Comparison of ENCODE assay signal across 19 mouse cellular contexts in the genomic region with DNA sequence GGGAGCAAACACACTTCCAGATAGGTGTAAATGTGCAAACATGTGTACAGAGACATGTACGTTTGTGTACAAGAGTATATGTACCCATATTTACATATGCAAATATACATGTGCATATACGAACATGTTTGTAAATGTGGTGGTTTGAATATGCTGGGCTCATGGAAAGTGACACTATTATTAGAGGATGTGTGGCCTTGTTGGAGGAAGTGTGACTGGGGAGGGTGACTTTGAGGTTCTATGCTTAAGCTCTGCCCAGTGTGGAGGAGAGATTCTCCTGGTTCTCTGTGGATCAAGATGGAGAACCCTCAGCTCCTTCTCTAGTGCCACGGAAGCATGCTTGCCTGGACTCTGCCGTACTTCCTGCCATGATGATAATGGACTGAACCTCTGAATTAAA.
"Had no signal": no experiment of that assay in that cellular context is flagged by ENCODE, and none has a peak within 500 bp of the region (broad histone marks: within the 10 kb centered on the region; RNA-seq: fewer than 3 reads in every experiment).

No protein-coding gene starts in this region.

- H3K4me1 ChIP-seq: neural tube, embryonic 13.5 days; neural tube, embryonic 15.5 days; stomach, embryonic 15.5 days had no signal

- H3K9me3 ChIP-seq: midbrain, embryonic 10.5 days; midbrain, embryonic 12.5 days; neural tube, embryonic 13.5 days; neural tube, embryonic 15.5 days; stomach, embryonic 15.5 days had no signal

- DNase-seq: lung, adult 18-20 months; lung, embryonic 14.5 days; lung, postnatal 10 days; lung, postnatal 4 days; midbrain, embryonic 14.5 days; retina, postnatal 1 day; right cerebral cortex, postnatal 4 days; spleen, adult 18-20 months; thymus, adult 2 months; thymus, postnatal 25 days; thymus, postnatal 4 days had no signal

- H3K27me3 ChIP-seq: neural tube, embryonic 13.5 days; neural tube, embryonic 15.5 days had no signal

- ATAC-seq: midbrain, embryonic 16.5 days had no signal

- H3K4me3 ChIP-seq: midbrain, embryonic 10.5 days; midbrain, embryonic 12.5 days; myocyte; neural tube, embryonic 13.5 days; neural tube, embryonic 15.5 days; stomach, embryonic 15.5 days had no signal

- H3K36me3 ChIP-seq: midbrain, embryonic 10.5 days; midbrain, embryonic 12.5 days; neural tube, embryonic 13.5 days; neural tube, embryonic 15.5 days; stomach, embryonic 15.5 days had no signal

- H3K27ac ChIP-seq: midbrain, embryonic 10.5 days; midbrain, embryonic 12.5 days; neural tube, embryonic 13.5 days; neural tube, embryonic 15.5 days; stomach, embryonic 15.5 days; stomach, postnatal 0 days had no signal

- H3K9ac ChIP-seq: lung, embryonic 14.5 days; midbrain, embryonic 12.5 days; neural tube, embryonic 13.5 days; neural tube, embryonic 15.5 days; stomach, embryonic 15.5 days had no signal

- H3K4me2 ChIP-seq: lung, embryonic 14.5 days; midbrain, embryonic 12.5 days; neural tube, embryonic 13.5 days; neural tube, embryonic 15.5 days; stomach, embryonic 15.5 days had no signal
